Mouse (Mus musculus) lung, adult 2 months (tissue): Measurements from ENCODE around the gene Tnik.

Source experiments
- CTCF ChIP-seq: fragments of 200-500 bp; IDR thresholded peaks from 2 replicates; pipeline ENCODE4 v1.5.1; 2011; ENCODE audit warnings: mild to moderate bottlenecking, low read length, control low read depth; ENCODE audit not compliant: insufficient read depth
- POLR2A ChIP-seq: fragments of 200-500 bp; IDR thresholded peaks from 2 replicates; pipeline ENCODE4 v1.6.1; 2011; ENCODE audit warnings: low read depth, mild to moderate bottlenecking, control low read depth, low read length, borderline replicate concordance; ENCODE audit errors: extremely low read depth

DNA sequence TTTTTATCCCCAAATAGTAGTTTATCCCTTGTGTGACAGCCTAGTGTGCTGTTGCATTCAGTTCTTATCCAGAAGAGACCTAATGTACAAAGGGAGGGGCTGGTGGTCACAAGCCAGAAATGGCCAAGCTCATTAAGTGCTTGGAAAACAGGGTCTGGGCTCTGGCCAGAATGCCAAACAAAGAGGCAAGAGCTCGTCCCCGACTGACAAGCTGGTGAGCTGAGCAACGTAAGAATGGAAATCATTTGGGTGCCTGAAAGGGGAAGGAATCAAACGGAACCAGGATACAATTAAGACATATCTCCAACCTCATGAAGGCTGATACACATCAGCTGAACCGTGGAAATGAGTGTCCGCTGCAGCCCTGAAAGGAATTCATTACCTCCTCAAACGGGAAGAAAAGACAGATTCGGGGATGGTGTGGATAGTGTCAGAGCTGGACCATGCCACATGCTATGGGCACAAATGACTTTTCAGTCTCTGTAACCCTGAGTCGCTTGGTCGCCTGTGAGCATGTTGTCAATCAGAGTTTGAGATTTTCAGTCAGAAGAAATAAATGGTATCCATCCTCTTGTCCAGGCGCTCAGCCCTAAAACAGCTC lies 120.6 kb downstream of the Tnik start:
- TF ChIP-seq CTCF (no peak), POLR2A (no peak)
